Mouse (Mus musculus) olfactory bulb, adult 2 months (tissue): Measurements from ENCODE around the gene Ggt1. TPM values are rescaled to one million over a fixed set of nuclear protein-coding genes. Genes with fewer than 3 reads are reported as not detected.
A peak's percentile ranks its signal among the peaks of the same experiment; 100 is the strongest.

Experiments
- H3K27ac ChIP-seq: fragments of 200-500 bp; 2 replicates; pipeline ENCODE4 v1.5.1; 2012; ENCODE audit warnings: low read depth, low read length; ENCODE audit not compliant: insufficient read depth
- H3K4me1 ChIP-seq: fragments of 200-500 bp; 2 replicates; pipeline ENCODE4 v1.6.1; 2012; ENCODE audit warnings: low read length; ENCODE audit not compliant: control insufficient read depth, insufficient read depth
- H3K4me3 ChIP-seq: fragments of 200-500 bp; 2 replicates; pipeline ENCODE4 v1.5.1; 2012; ENCODE audit warnings: mild to moderate bottlenecking, low read depth, low read length, moderate library complexity; ENCODE audit not compliant: insufficient read depth
- CTCF ChIP-seq: fragments of 200-500 bp; IDR thresholded peaks from 2 replicates; pipeline ENCODE4 v1.5.1; 2012; ENCODE audit warnings: low read depth, mild to moderate bottlenecking, low read length, moderate library complexity; ENCODE audit not compliant: insufficient read depth
- POLR2A ChIP-seq: fragments of 200-500 bp; IDR thresholded peaks from 2 replicates; pipeline ENCODE4 v1.6.1; 2012; ENCODE audit warnings: mild to moderate bottlenecking, low read depth, low read length, moderate library complexity; ENCODE audit not compliant: insufficient read depth
- WGBS: fragments of 180-500 bp; shearing (Covaris S2); methylation state at CpG from one replicate; pipeline ENCODE4 v1.1.7; 2018; 5-methylcytosine and 5-hydroxymethylcytosine counted together
- polyA plus RNA-seq: library from polyadenylated mRNA; stranded (reverse); fragments of >200 nt; gene quantifications from 2 replicates; pipeline ENCODE4 v1.2.4, GENCODE M21; 2012; ENCODE audit warnings: low replicate concordance; ENCODE audit not compliant: missing spikeins, insufficient read depth, insufficient read length

Gene Ggt1
- not detected in 2 replicates for polyA plus RNA-seq

- 78% methylated on average over 10 of the region's 10 CpGs for WGBS
- TF ChIP-seq POLR2A (no peak), CTCF (no peak)
Measured at GRCm38 (mm10) chr10:75561071-75561654, at the start of gene Ggt1. TSS of gene Ggt1 (plus strand) at chr10:75561604.

GRCm38 (mm10) chr10:75511897-75512296, 49.5 kb upstream of the Ggt1 start:
- 89% methylated on average over 7 of the region's 7 CpGs for WGBS
- H3K4me1 ChIP-seq: no peaks in the 10 kb centered on the region
- H3K4me3 ChIP-seq: no peak overlapping the region
- TF ChIP-seq POLR2A (no peak), CTCF (no peak)
- no peak overlapping the region for H3K27ac ChIP-seq

More at GRCm38 (mm10) chr10:75561071-75561654, at the start of gene Ggt1:
- Histone ChIP-seq H3K27ac (no peak within 1 kb of the TSS), H3K4me1 (peaks cover 14% of the 10 kb centered on the region), H3K4me3 (peak within 1 kb of the TSS; percentile 59; the same call in 1 of the 2 replicates)

GRCm38 (mm10) chr10:75512796-75513195, 48.6 kb upstream of the Ggt1 start:
- 84% methylated on average over 7 of the region's 7 CpGs for WGBS
- no peak overlapping the region for H3K4me3 ChIP-seq
- H3K27ac ChIP-seq: no peak overlapping the region
- H3K4me1 ChIP-seq: no peaks in the 10 kb centered on the region
- TF ChIP-seq CTCF (no peak), POLR2A (no peak)

GRCm38 (mm10) chr10:75513306-75514067, 47.9 kb upstream of the Ggt1 start:
- H3K27ac ChIP-seq: no peak overlapping the region
- H3K4me1 ChIP-seq: no peaks in the 10 kb centered on the region
- TF ChIP-seq CTCF (no peak), POLR2A (no peak)
- 94% methylated on average over 8 of the region's 8 CpGs for WGBS
- H3K4me3 ChIP-seq: no peak overlapping the region

- Histone ChIP-seq H3K4me1 (peaks cover 4% of the 10 kb centered on the region; the same call in 1 of the 2 replicates), H3K27ac (no peak overlapping the region), H3K4me3 (no peak overlapping the region)
- 84% methylated on average over 7 of the region's 7 CpGs for WGBS
- TF ChIP-seq CTCF: no peak
- no peak for TF ChIP-seq POLR2A
Measured at GRCm38 (mm10) chr10:75514361-75514760, 47.0 kb upstream of the Ggt1 start.

- H3K27ac ChIP-seq: no peak overlapping the region
- peaks cover 4% of the 10 kb centered on the region; the same call in 1 of the 2 replicates for H3K4me1 ChIP-seq
- WGBS: 80% methylated on average over 4 of the region's 4 CpGs
- H3K4me3 ChIP-seq: no peak overlapping the region
- no peak for TF ChIP-seq POLR2A
- no peak for TF ChIP-seq CTCF
Measured at GRCm38 (mm10) chr10:75515216-75516037, 46.0 kb upstream of the Ggt1 start.

- TF ChIP-seq CTCF (no peak), POLR2A (no peak)
- peak overlapping the region; percentile 87; the same call in 1 of the 2 replicates for H3K27ac ChIP-seq
Measured at GRCm38 (mm10) chr10:75516038-75516723, 45.2 kb upstream of the Ggt1 start.

GRCm38 (mm10) chr10:75516724-75517072, 44.7 kb upstream of the Ggt1 start:
- 1% methylated on average over 12 of the region's 12 CpGs for WGBS
- peak overlapping the region; percentile 87 for H3K27ac ChIP-seq
- H3K4me3 ChIP-seq: peak overlapping the region; percentile 83
- peaks cover 4% of the 10 kb centered on the region; the same call in 1 of the 2 replicates for H3K4me1 ChIP-seq
- TF ChIP-seq POLR2A: no peak
- TF ChIP-seq CTCF: no peak

More at GRCm38 (mm10) chr10:75516038-75516723, 45.2 kb upstream of the Ggt1 start:
- Histone ChIP-seq H3K4me3 (peak overlapping the region; percentile 83), H3K4me1 (peaks cover 4% of the 10 kb centered on the region; the same call in 1 of the 2 replicates)
- WGBS: 23% methylated on average over 8 of the region's 8 CpGs
